Mouse (Mus musculus) monocyte, adult 2 months (primary cell): Measurements from ENCODE around the gene Rpn2.
A peak's percentile ranks its signal among the peaks of the same experiment; 100 is the strongest.

Experiments
- DNase-seq, 2 experiments: peaks; one replicate each; pipeline ENCODE4 v3.0.0; 2022; ENCODE audit warnings: low spot score in 2 of 2, low read depth in 1 of 2

Rpn2 gene

GRCm38 (mm10) chr2:157278717-157279415 lies at the start of gene Rpn2:
Gene Rpn2 (plus strand): TSS chr2:157279017.
- DNase-seq: peak; percentile 88 to 92

- DNase-seq: no peak
Measured at GRCm38 (mm10) chr2:157235946-157236345, 42.9 kb upstream of the Rpn2 start.

GRCm38 (mm10) chr2:157245001-157245400 lies 33.8 kb upstream of the Rpn2 start:
- DNase-seq: no peak

- DNase-seq: no peak
Measured at GRCm38 (mm10) chr2:157245603-157246002, 33.2 kb upstream of the Rpn2 start.

GRCm38 (mm10) chr2:157248111-157248510 lies 30.7 kb upstream of the Rpn2 start:
- DNase-seq: no peak

- peak in 1 of 2 experiments; percentile 23 for DNase-seq
Measured at GRCm38 (mm10) chr2:157259720-157260119, 19.1 kb upstream of the Rpn2 start.

- no peak for DNase-seq
Measured at GRCm38 (mm10) chr2:157261930-157262329, 16.9 kb upstream of the Rpn2 start.

GRCm38 (mm10) chr2:157262506-157262905 lies 16.3 kb upstream of the Rpn2 start:
- no peak for DNase-seq

GRCm38 (mm10) chr2:157263101-157263500 lies 15.7 kb upstream of the Rpn2 start:
- DNase-seq: no peak

GRCm38 (mm10) chr2:157263832-157264231 lies 15.0 kb upstream of the Rpn2 start:
- no peak for DNase-seq

- no peak for DNase-seq
Measured at GRCm38 (mm10) chr2:157279416-157279800, 591 bp downstream of the Rpn2 start, which contains the start of gene Mroh8. Gene Mroh8 (minus strand): TSS chr2:157279549.

- DNase-seq: no peak
Measured at GRCm38 (mm10) chr2:157283321-157283720, 4.5 kb downstream of the Rpn2 start.

- DNase-seq: no peak
Measured at GRCm38 (mm10) chr2:157287542-157287941, 8.7 kb downstream of the Rpn2 start.

GRCm38 (mm10) chr2:157288996-157289395 lies 10.2 kb downstream of the Rpn2 start:
- no peak for DNase-seq

GRCm38 (mm10) chr2:157292093-157292492 lies 13.3 kb downstream of the Rpn2 start:
- DNase-seq: peak in 1 of 2 experiments; percentile 29

GRCm38 (mm10) chr2:157296105-157296689 lies 17.4 kb downstream of the Rpn2 start:
- DNase-seq: no peak

- DNase-seq: no peak
Measured at GRCm38 (mm10) chr2:157300051-157300450, 21.2 kb downstream of the Rpn2 start.

GRCm38 (mm10) chr2:157303096-157303495 lies 24.3 kb downstream of the Rpn2 start:
- no peak for DNase-seq

GRCm38 (mm10) chr2:157306091-157307032 lies 27.5 kb downstream of the Rpn2 start:
- DNase-seq: no peak

GRCm38 (mm10) chr2:157307715-157308265 lies 29.0 kb downstream of the Rpn2 start:
- DNase-seq: no peak

- no peak for DNase-seq
Measured at GRCm38 (mm10) chr2:157308273-157308917, 29.6 kb downstream of the Rpn2 start.
